ENCODE assay signal across 22 mouse cellular contexts in genomic region chr15:99328011-99328410, GRCm38 (mm10). TPM values are rescaled to one million over a fixed set of nuclear protein-coding genes. Genes with fewer than 3 reads are reported as not detected.
DNase-seq lines count a peak whose midpoint lies in the region.
"Had no signal": no experiment of that assay in that cellular context is flagged by ENCODE, and none has a peak within 500 bp of the region (broad histone marks: within the 10 kb centered on the region; RNA-seq: fewer than 3 reads in every experiment).

No protein-coding gene starts in this region.

- 90% methylated on average over 5 of the region's 5 CpGs for WGBS in heart, embryonic 10.5 days
- 98% methylated on average over 5 of the region's 5 CpGs for WGBS in limb, embryonic 10.5 days

- H3K4me1 ChIP-seq in heart, embryonic 10.5 days, result peaks cover 45% of the 10 kb centered on the region
- peaks cover 50% of the 10 kb centered on the region for H3K4me1 ChIP-seq in brown adipose tissue, adult 24 weeks (ENCODE audit: control insufficient read depth, insufficient read depth, insufficient read length, low read length)
- H3K4me1 ChIP-seq in limb, embryonic 10.5 days, result peaks cover 44% of the 10 kb centered on the region
- H3K4me1 ChIP-seq: forebrain, embryonic 13.5 days; forebrain, embryonic 15.5 days had no signal

- H3K36me3 ChIP-seq in heart, embryonic 10.5 days, result peaks cover 70% of the 10 kb centered on the region
- peaks cover 91% of the 10 kb centered on the region for H3K36me3 ChIP-seq in limb, embryonic 10.5 days

- peak; percentile 91 for DNase-seq in heart, adult 11 months
- DNase-seq in heart, postnatal 10 days, result no peak
- DNase-seq in heart, embryonic 10.5 days (ENCODE audit: low spot score), result no peak
- no peak for DNase-seq in heart, postnatal 14 days
- DNase-seq in limb, embryonic 10.5 days (ENCODE audit: low spot score), result no peak
- DNase-seq in urinary bladder, adult 18-20 months (ENCODE audit: low spot score in 2 of 2), result no peak
- DNase-seq in thymus, postnatal 25 days, result no peak
- DNase-seq: adrenal gland, adult 2 months; adrenal gland, postnatal 10 days; adrenal gland, postnatal 25 days; cerebellum, adult 11-12 months; cerebellum, adult 2 months; cerebellum, adult 9-10 months; cerebellum, postnatal 10 days; cerebellum, postnatal 25 days had no signal

- H3K4me3 ChIP-seq in heart, embryonic 10.5 days, result no peak overlapping the region
- no peak overlapping the region for H3K4me3 ChIP-seq in brown adipose tissue, adult 24 weeks (ENCODE audit: insufficient read depth, low read depth, low read length)
- H3K4me3 ChIP-seq in limb, embryonic 10.5 days, result no peak overlapping the region
- H3K4me3 ChIP-seq: embryonic facial prominence, embryonic 10.5 days; embryonic facial prominence, embryonic 12.5 days; forebrain, embryonic 13.5 days; forebrain, embryonic 15.5 days had no signal

- H3K27me3 ChIP-seq in heart, embryonic 10.5 days (ENCODE audit: insufficient read depth, poor library complexity, severe bottlenecking), result no peaks in the 10 kb centered on the region
- H3K27me3 ChIP-seq in limb, embryonic 10.5 days (ENCODE audit: low read depth, poor library complexity, severe bottlenecking), result no peaks in the 10 kb centered on the region
- H3K27me3 ChIP-seq: embryonic facial prominence, embryonic 12.5 days; forebrain, embryonic 13.5 days; forebrain, embryonic 15.5 days had no signal

- intact Hi-C loops in heart, postnatal 10 days (cut with DNase I), result no loop called here
- intact Hi-C loops in heart, postnatal 14 days (cut with DNase I), result loop anchor here (2.0 kb wide), 1 partner anchor 145 kb away; no protein-coding TSS in a partner anchor

- no peaks in the 10 kb centered on the region for H3K9me3 ChIP-seq in heart, embryonic 10.5 days
- H3K9me3 ChIP-seq in limb, embryonic 10.5 days (replicated peaks), result no peaks in the 10 kb centered on the region; the same call in 1 of the 2 replicates
- H3K9me3 ChIP-seq: embryonic facial prominence, embryonic 12.5 days; forebrain, embryonic 13.5 days; forebrain, embryonic 15.5 days had no signal

- H3K27ac ChIP-seq in heart, embryonic 10.5 days, result 0 out of 2 replicates have a peak overlapping the region, but pooled peaks have one; percentile 39
- peak overlapping the region; percentile 78 for H3K27ac ChIP-seq in brown adipose tissue, adult 24 weeks (replicated peaks; ENCODE audit: low read depth, low read length)
- 0 out of 2 replicates have a peak overlapping the region, but pooled peaks have one; percentile 3 for H3K27ac ChIP-seq in limb, embryonic 10.5 days
- H3K27ac ChIP-seq: embryonic facial prominence, embryonic 12.5 days; forebrain, embryonic 13.5 days; forebrain, embryonic 15.5 days had no signal

RNA-seq across cellular contexts. Expression of gene Fam186b, which starts 32.3 kb away (rescaled TPM):
- total RNA-seq in heart, postnatal 10 days (2021), result under 1 TPM; 0.14 to 0.15 TPM
- 0.19 and 0.37 TPM in 2 replicates for polyA plus RNA-seq in heart, embryonic 10.5 days (2016; fragmentation: Nextera tagmentation; extraction: Ambion mirVana)
- not detected for total RNA-seq in heart, postnatal 14 days (2021)
- not detected in 2 replicates for polyA plus RNA-seq in brown adipose tissue, adult 24 weeks (2012; ENCODE audit: insufficient read depth, insufficient read length, missing spikeins)
- polyA plus RNA-seq in limb, embryonic 10.5 days (2016; fragmentation: Nextera tagmentation; extraction: Ambion mirVana), result 0.21 and 0.29 TPM in 2 replicates
- total RNA-seq: MEL had no signal
- polyA plus RNA-seq: C2C12 had no signal

RNA-seq across cellular contexts. Expression of gene Prpf40b, which starts 33.1 kb away (rescaled TPM):
- 10 to 100 TPM; 30.5 to 38.7 TPM for total RNA-seq in heart, postnatal 10 days (2021)
- 40.0 and 54.7 TPM in 2 replicates for polyA plus RNA-seq in heart, embryonic 10.5 days (2016; fragmentation: Nextera tagmentation; extraction: Ambion mirVana)
- 10 to 100 TPM; 25.5 to 26.3 TPM for total RNA-seq in heart, postnatal 14 days (2021)
- polyA plus RNA-seq in brown adipose tissue, adult 24 weeks (2012; ENCODE audit: insufficient read depth, insufficient read length, missing spikeins), result 17.9 and 18.5 TPM in 2 replicates
- polyA plus RNA-seq in limb, embryonic 10.5 days (2016; fragmentation: Nextera tagmentation; extraction: Ambion mirVana), result 59.3 and 71.2 TPM in 2 replicates

RNA-seq across cellular contexts. Expression of gene Fmnl3, which starts 42.3 kb away (rescaled TPM):
- 10 to 100 TPM; 40.3 to 43.0 TPM for total RNA-seq in heart, postnatal 10 days (2021)
- polyA plus RNA-seq in heart, embryonic 10.5 days (2016; fragmentation: Nextera tagmentation; extraction: Ambion mirVana), result 14.3 and 17.5 TPM in 2 replicates
- total RNA-seq in heart, postnatal 14 days (2021), result 10 to 100 TPM; 29.4 to 29.7 TPM
- 3.6 and 6.7 TPM in 2 replicates for polyA plus RNA-seq in brown adipose tissue, adult 24 weeks (2012; ENCODE audit: insufficient read depth, insufficient read length, missing spikeins)
- 30.4 and 42.2 TPM in 2 replicates for polyA plus RNA-seq in limb, embryonic 10.5 days (2016; fragmentation: Nextera tagmentation; extraction: Ambion mirVana)

Comparison
In these comparisons a context has a peak if more than half of its experiments do, and no peak if none do; other contexts are left out.
1. H3K27ac ChIP-seq: peak in every context shown above with its lines; median percentile 78 in brown adipose tissue, adult 24 weeks; 39 in heart, embryonic 10.5 days; 3 in limb, embryonic 10.5 days.